Mouse (Mus musculus): ENCODE results near the gene Ubac2. TPM values are rescaled to one million over a fixed set of nuclear protein-coding genes. Genes with fewer than 3 reads are reported as not detected.

Ubac2 gene
- total RNA-seq (2023), result 99.3 TPM

DNA sequence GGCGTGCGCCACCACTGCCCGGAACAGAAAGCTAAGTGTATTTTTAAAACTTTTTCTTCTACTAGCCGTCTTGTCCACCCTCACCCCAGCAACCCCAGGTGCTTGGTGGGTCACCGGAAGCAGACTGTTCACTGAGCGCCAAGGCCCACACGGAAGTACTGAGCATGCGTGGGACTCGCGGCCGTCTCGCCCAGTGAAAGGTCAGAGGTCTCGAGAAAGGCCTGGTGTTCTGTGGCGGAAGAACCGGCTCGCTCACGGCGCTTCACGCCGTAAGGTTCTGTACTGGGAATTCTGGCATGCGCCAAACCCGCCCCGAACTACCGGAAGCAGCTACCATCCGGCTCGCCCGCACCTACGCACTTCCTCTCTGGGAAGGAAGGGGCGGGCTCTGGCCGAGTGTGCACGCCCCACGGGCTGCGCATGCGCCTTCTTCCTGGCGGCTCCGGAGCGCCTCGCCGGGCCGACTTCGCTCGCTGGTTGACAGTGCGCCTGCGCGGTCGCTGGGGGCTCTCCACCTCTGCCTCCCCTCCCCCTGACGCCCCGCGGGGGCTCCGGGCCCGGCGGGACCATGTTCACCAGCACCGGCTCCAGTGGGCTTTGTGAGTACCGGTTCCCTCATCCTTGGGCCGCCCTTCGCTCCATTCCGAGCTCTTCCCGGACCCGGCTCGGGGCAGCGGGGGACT, at the start of gene Ubac2:
Ubac2 (plus strand) TSS at position 445 of the 683 bp plus-strand sequence.

DNA sequence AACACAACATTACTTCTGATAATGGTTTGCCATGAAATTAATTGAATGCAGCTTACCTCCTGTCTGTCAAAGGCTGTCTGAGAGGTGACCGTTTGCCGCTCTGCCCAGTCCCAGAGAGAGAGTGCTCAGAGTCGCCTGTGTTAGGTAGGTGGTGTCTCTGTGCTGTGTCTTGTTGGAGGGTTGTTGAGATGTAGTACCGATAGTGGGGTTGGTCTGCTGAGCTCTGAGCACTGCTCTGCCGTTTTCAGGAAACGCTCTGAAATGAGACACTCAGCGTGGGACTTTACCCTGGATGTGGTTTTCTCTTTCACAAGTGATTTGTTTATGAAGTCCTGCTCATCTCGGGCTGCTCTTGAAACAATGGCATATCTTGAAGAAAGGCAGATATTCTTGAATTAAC, 37.2 kb downstream of the Ubac2 start, which contains the start of gene Gpr18:
Gpr18 (minus strand) TSS at position 161 of the 400 bp plus-strand sequence.

DNA sequence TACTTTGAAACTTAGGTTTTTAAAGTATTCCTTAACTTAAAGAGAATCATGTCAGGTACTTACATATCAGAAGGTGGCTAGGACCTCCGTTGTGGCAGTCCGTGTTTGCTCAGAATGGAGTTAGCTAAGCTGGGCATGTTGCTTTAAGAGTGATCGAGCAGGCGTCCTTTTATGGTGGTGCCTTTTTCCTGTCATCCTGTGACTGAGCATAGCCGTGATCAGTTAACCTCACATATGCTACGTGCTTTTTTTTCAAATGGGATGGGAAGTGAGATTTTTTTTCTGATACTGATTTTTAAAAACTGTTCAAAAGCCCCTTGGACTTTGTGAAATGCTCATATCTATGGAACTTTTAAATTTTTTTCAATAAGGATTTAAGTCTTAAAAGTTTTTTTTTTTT, 86.6 kb downstream of the Ubac2 start, which contains the start of gene Gpr183:
Gpr183 (minus strand) TSS at position 206 of the 400 bp plus-strand sequence.

DNA sequence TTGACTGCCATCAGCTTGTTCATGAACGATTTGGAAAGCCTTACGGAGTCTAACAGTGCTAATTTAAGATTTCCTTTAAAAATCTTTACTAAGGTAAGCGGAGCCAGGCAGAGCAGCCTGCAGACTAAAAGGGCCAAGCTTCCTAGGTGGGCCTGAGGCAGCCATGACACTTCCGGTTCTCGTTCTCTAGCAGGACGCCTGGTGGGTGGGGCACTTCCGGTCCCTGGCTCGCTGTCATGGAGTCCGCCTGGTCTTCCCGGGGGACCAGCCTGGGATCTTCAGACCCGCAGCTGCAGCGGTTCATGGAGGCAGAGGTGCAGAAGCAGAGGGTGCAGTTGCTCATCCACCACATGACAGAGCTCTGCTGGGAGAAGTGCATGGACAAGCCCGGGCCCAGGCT, 156.0 kb downstream of the Ubac2 start, which contains the start of gene Timm8a2:
Timm8a2 (plus strand) TSS at position 224 of the 400 bp plus-strand sequence.

Other genes starting within 250 kb of the Ubac2 start
- gene Dock9, start 80.8 kb upstream of the Ubac2 start, total RNA-seq (2023), result 22.6 TPM
- 152 TPM for gene Gpr18, start 37.2 kb downstream of the Ubac2 start, total RNA-seq (2023)
- 301 TPM for gene Gpr183, start 86.6 kb downstream of the Ubac2 start, total RNA-seq (2023)
- 5.3 TPM for gene Timm8a2, start 156.1 kb downstream of the Ubac2 start, total RNA-seq (2023)
- 73.1 TPM for gene Tm9sf2, start 228.4 kb downstream of the Ubac2 start, total RNA-seq (2023)

Measured in CD4-positive naive resting alpha-beta T cell, adult 57 days (primary cell).